Comparison of ENCODE assay signal across 9 mouse cellular contexts in genomic region chr2:122367181-122367580, GRCm38 (mm10). TPM values are rescaled to one million over a fixed set of nuclear protein-coding genes. Genes with fewer than 3 reads are reported as not detected.
DNase-seq lines count a peak whose midpoint lies in the region; ATAC-seq and TF ChIP-seq lines count a peak whose summit lies in the region.
"Had no signal": no experiment of that assay in that cellular context is flagged by ENCODE, and none has a peak within 500 bp of the region (broad histone marks: within the 10 kb centered on the region; RNA-seq: fewer than 3 reads in every experiment).

No protein-coding gene starts in this region.

- WGBS in lung, embryonic 14.5 days, result 28% methylated on average over 4 of the region's 4 CpGs
- 43% methylated on average over 4 of the region's 4 CpGs for WGBS in intestine, embryonic 14.5 days
- 15% methylated on average over 4 of the region's 4 CpGs for WGBS in neural tube, embryonic 13.5 days

- no peaks in the 10 kb centered on the region for H3K9me3 ChIP-seq in lung, embryonic 14.5 days (ENCODE audit: low read depth, low read length)
- H3K9me3 ChIP-seq in intestine, embryonic 14.5 days (ENCODE audit: control insufficient read depth, low read length), result no peaks in the 10 kb centered on the region
- H3K9me3 ChIP-seq in neural tube, embryonic 13.5 days, result no peaks in the 10 kb centered on the region

- TF ChIP-seq CTCF in lung, embryonic 14.5 days (IDR thresholded peaks at IDR 0.05; ENCODE audit: low read depth), result no peak
- TF ChIP-seq CTCF in cortical plate, adult 2 months (IDR thresholded peaks at IDR 0.05; ENCODE audit: extremely low read depth, insufficient read depth, low read length), result no peak

- H3K4me3 ChIP-seq in lung, embryonic 14.5 days (ENCODE audit: low read depth, low read length), result peak overlapping the region; percentile 84
- H3K4me3 ChIP-seq in cortical plate, adult 2 months (ENCODE audit: insufficient read depth, low read length), result peak overlapping the region; percentile 58; the same call in 1 of the 2 replicates
- H3K4me3 ChIP-seq in intestine, embryonic 14.5 days (ENCODE audit: low read depth, low read length), result peak overlapping the region; percentile 79
- H3K4me3 ChIP-seq in neural tube, embryonic 13.5 days, result peak overlapping the region; percentile 96

- H3K4me2 ChIP-seq in lung, embryonic 14.5 days, result peak overlapping the region; percentile 88
- peak overlapping the region; percentile 66 for H3K4me2 ChIP-seq in intestine, embryonic 14.5 days (ENCODE audit: low read length)
- H3K4me2 ChIP-seq in neural tube, embryonic 13.5 days, result peak overlapping the region; percentile 80

- peaks cover 12% of the 10 kb centered on the region for H3K4me1 ChIP-seq in lung, embryonic 14.5 days (ENCODE audit: insufficient read depth)
- H3K4me1 ChIP-seq in cortical plate, adult 2 months (ENCODE audit: control insufficient read depth, insufficient read depth, low read length), result peaks cover 6% of the 10 kb centered on the region
- peaks cover 20% of the 10 kb centered on the region for H3K4me1 ChIP-seq in intestine, embryonic 14.5 days (replicated peaks; ENCODE audit: control insufficient read depth, insufficient read depth, low read length)
- H3K4me1 ChIP-seq in neural tube, embryonic 13.5 days (replicated peaks), result peaks cover 50% of the 10 kb centered on the region

- TF ChIP-seq POLR2A in cortical plate, adult 2 months (IDR thresholded peaks at IDR 0.05; ENCODE audit: extremely low read depth, insufficient read depth, low read length), result no peak

- 0 out of 2 replicates have a peak overlapping the region, but pooled peaks have one; percentile 84 for H3K9ac ChIP-seq in lung, embryonic 14.5 days
- H3K9ac ChIP-seq in intestine, embryonic 14.5 days (ENCODE audit: low read length), result no peak overlapping the region
- H3K9ac ChIP-seq in neural tube, embryonic 13.5 days, result peak overlapping the region; percentile 98

- no peaks in the 10 kb centered on the region for H3K27me3 ChIP-seq in lung, embryonic 14.5 days (ENCODE audit: insufficient read depth, low read length)
- no peaks in the 10 kb centered on the region for H3K27me3 ChIP-seq in intestine, embryonic 14.5 days (replicated peaks; ENCODE audit: control insufficient read depth, insufficient read depth, low read length)
- H3K27me3 ChIP-seq in neural tube, embryonic 13.5 days, result no peaks in the 10 kb centered on the region

- H3K27ac ChIP-seq in lung, embryonic 14.5 days (ENCODE audit: low read depth), result no peak overlapping the region
- H3K27ac ChIP-seq in cortical plate, adult 2 months (ENCODE audit: insufficient read depth, low read length), result no peak overlapping the region
- H3K27ac ChIP-seq in intestine, embryonic 14.5 days (ENCODE audit: low read depth), result no peak overlapping the region
- H3K27ac ChIP-seq in neural tube, embryonic 13.5 days (replicated peaks), result peak overlapping the region; percentile 68

- ATAC-seq in lung, embryonic 14.5 days (ENCODE audit: insufficient read depth), result no peak
- ATAC-seq in intestine, embryonic 14.5 days (replicated peaks; ENCODE audit: low FRiP score, low TSS enrichment, low read depth), result no peak
- ATAC-seq in neural tube, embryonic 13.5 days (ENCODE audit: low read depth), result no peak

- no peak for DNase-seq in lung, embryonic 14.5 days
- no peak for DNase-seq in lung, postnatal 14 days
- no peak for DNase-seq in intestine, embryonic 14.5 days (ENCODE audit: low spot score)
- DNase-seq in thymus, postnatal 14 days, result no peak
- no peak for DNase-seq in frontal cortex, adult 2 months (ENCODE audit: extremely low spot score in 1 of 2, low spot score in 1 of 2)
- DNase-seq in frontal cortex, postnatal 14 days (ENCODE audit: low spot score in 2 of 2), result no peak
- DNase-seq: kidney, adult 11 months had no signal

- peaks cover 5% of the 10 kb centered on the region; the same call in 1 of the 2 replicates for H3K36me3 ChIP-seq in lung, embryonic 14.5 days (ENCODE audit: insufficient read depth)
- H3K36me3 ChIP-seq in intestine, embryonic 14.5 days (ENCODE audit: control insufficient read depth, insufficient read depth, low read length), result peaks cover 4% of the 10 kb centered on the region; the same call in 1 of the 2 replicates
- H3K36me3 ChIP-seq in neural tube, embryonic 13.5 days, result peaks cover 16% of the 10 kb centered on the region; the same call in 1 of the 2 replicates

RNA-seq across cellular contexts. Expression of gene Shf, which starts 1.8 kb away (rescaled TPM):
- 3.7 and 5.1 TPM in 2 replicates for polyA plus RNA-seq in lung, embryonic 14.5 days (2014; fragmentation: Nextera tagmentation; extraction: Ambion mirVana)
- 70.6 and 72.5 TPM in 2 replicates for polyA plus RNA-seq in cortical plate, adult 2 months (2012; rRNA removed)
- 3.6 and 4.9 TPM in 2 replicates for polyA plus RNA-seq in intestine, embryonic 14.5 days (2014; fragmentation: Nextera tagmentation; extraction: Ambion mirVana)
- polyA plus RNA-seq in neural tube, embryonic 13.5 days (2015; fragmentation: Nextera tagmentation; extraction: Ambion mirVana), result 12.7 and 17.2 TPM in 2 replicates
- 45.1 and 57.6 TPM in 2 replicates for polyA plus RNA-seq in frontal cortex, adult 2 months (2012; rRNA removed)

RNA-seq across cellular contexts. Expression of gene Duox1, which starts 51.7 kb away (rescaled TPM):
- not detected in 2 replicates for polyA plus RNA-seq in lung, embryonic 14.5 days (2014; fragmentation: Nextera tagmentation; extraction: Ambion mirVana)
- 0.04 TPM in 1 of 2 replicates, not detected in the other for polyA plus RNA-seq in cortical plate, adult 2 months (2012; rRNA removed)
- polyA plus RNA-seq in intestine, embryonic 14.5 days (2014; fragmentation: Nextera tagmentation; extraction: Ambion mirVana), result 0.05 TPM in 1 of 2 replicates, not detected in the other
- polyA plus RNA-seq in neural tube, embryonic 13.5 days (2015; fragmentation: Nextera tagmentation; extraction: Ambion mirVana), result 0.06 and 0.13 TPM in 2 replicates
- 0.04 TPM in 1 of 2 replicates, not detected in the other for polyA plus RNA-seq in frontal cortex, adult 2 months (2012; rRNA removed)

RNA-seq across cellular contexts. Expression of gene Duoxa1, which starts 53.7 kb away (rescaled TPM):
- polyA plus RNA-seq in lung, embryonic 14.5 days (2014; fragmentation: Nextera tagmentation; extraction: Ambion mirVana), result not detected in 2 replicates
- polyA plus RNA-seq in cortical plate, adult 2 months (2012; rRNA removed), result 0.10 and 0.15 TPM in 2 replicates
- polyA plus RNA-seq in intestine, embryonic 14.5 days (2014; fragmentation: Nextera tagmentation; extraction: Ambion mirVana), result not detected in 2 replicates
- polyA plus RNA-seq in neural tube, embryonic 13.5 days (2015; fragmentation: Nextera tagmentation; extraction: Ambion mirVana), result 0.29 TPM in 1 of 2 replicates, not detected in the other
- polyA plus RNA-seq in frontal cortex, adult 2 months (2012; rRNA removed), result 0.15 TPM in 1 of 2 replicates, not detected in the other

RNA-seq across cellular contexts. Expression of gene Slc28a2, which starts 59.1 kb away (rescaled TPM):
- polyA plus RNA-seq in lung, embryonic 14.5 days (2014; fragmentation: Nextera tagmentation; extraction: Ambion mirVana), result 0.12 and 0.26 TPM in 2 replicates
- polyA plus RNA-seq in cortical plate, adult 2 months (2012; rRNA removed), result 0.15 and 0.19 TPM in 2 replicates
- polyA plus RNA-seq in intestine, embryonic 14.5 days (2014; fragmentation: Nextera tagmentation; extraction: Ambion mirVana), result 38.0 and 38.2 TPM in 2 replicates
- 0.11 TPM in 1 of 2 replicates, not detected in the other for polyA plus RNA-seq in neural tube, embryonic 13.5 days (2015; fragmentation: Nextera tagmentation; extraction: Ambion mirVana)
- polyA plus RNA-seq in frontal cortex, adult 2 months (2012; rRNA removed), result 0.16 and 0.27 TPM in 2 replicates
